Mouse (Mus musculus) embryo, embryonic 10 days (tissue): ENCODE results near the gene 2700081O15Rik.
A peak's percentile ranks its signal among the peaks of the same experiment; 100 is the strongest.
"Not testable (repeated sequence)": the region's sequence is repeated elsewhere in the genome, so short reads cannot be mapped to it uniquely, and the experiment has no call there.

Source experiments
- DNase-seq: peaks from one replicate; pipeline ENCODE4 v3.0.0-alpha.2; 2015; ENCODE audit warnings: low spot score

2700081O15Rik gene

DNA sequence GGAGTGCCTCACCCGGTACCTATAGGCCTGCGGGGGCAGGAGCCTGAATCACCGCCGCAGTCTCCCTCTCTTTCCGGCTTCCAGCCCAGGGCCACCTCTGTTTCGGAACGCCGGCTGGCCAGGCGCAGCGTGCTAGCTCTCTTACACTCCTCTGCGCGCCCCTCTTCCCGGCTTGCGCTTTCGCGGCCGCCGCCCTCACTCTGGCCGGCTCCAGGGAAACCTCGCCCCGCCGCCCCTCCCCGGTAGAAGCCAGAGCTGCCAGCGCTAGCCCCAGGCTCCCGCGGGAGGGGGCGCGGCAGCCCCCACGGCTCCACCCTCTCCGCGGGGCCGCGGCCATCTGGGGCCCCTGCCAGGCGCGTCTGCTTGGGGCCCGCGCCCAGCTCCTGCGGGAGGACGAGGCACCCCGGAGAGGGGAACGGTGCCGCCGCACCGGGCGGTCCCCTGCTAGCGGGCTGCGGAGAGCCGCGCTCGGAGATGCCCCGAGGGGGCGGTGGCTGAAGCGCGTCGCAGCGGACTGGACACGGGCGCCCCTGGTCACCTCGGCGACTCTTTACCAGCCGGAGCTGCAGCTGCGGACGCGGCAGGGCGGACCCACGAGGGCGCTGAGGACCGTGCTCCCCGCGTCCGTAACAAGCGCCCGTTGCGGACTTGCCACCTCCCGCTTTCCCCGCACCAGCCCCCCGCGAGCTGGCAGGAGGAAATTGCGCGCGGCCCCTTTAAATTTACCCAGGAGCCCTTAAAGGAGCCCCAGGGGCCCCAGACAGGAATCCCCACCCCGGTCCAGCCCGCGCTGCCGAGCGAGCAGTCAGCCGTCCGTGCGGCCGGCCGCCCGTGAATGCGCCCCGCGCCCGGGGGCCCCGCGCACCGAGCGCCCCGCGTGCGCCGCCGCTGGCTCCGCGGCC, at the start of gene 2700081O15Rik:
Gene 2700081O15Rik (plus strand): TSS at position 792 of the 902 bp plus-strand sequence.
- peak; percentile 73 for DNase-seq

GRCm38 (mm10) chr19:7369469-7369868, 48.0 kb upstream of the 2700081O15Rik start:
- DNase-seq: not testable (repeated sequence)

GRCm38 (mm10) chr19:7374491-7374890, 42.9 kb upstream of the 2700081O15Rik start:
- DNase-seq: no peak

GRCm38 (mm10) chr19:7377639-7378038, 39.8 kb upstream of the 2700081O15Rik start:
- DNase-seq: no peak

DNA sequence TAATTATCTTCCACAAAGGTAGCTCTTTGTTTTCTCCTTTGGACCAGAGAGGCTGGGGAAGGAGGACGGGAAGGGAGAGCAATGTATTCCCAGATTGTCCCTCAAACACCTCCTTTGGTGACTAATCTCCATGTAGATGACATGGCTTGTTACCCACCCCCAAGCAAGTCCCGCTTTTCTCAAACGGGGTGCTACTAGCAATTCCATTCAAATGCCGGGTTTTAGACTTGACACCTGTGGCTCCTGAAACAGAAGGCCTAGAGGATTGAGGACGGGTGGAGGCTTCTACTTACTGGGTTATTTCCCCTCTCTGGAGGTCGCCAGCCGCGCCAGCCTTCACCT, 35.5 kb upstream of the 2700081O15Rik start:
- no peak for DNase-seq

DNA sequence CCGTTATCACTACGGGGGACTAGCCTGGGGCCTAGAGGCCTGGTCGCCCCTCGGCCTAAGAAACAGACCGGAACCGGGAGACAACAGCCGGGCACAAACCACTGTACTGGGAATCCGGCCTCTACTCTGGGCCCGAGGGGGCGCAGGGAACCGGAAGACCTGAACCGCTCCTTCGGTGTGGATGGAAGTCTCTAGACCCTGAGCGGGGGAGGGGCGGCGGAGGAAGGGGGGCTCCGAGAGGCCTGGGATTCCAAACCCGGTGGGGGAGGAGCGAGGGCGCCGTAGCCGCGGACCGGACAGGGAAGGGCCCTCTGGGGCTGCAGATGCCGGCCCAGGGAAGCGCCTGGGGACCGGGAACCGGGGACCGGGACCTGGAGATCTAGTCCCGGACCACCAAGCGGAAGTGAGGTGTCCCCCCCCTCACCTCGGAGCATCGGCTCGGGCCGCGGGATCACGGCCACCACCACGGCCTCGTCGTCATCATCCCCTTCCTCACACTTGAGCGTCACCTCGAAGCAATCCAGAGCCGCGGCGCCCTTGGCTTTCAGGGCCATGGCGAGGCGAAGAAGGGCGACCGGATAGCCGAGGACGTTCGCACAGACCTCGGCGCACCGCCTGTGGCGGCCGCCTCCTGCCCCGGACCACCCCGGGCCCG, 35.0 kb upstream of the 2700081O15Rik start:
- peak; percentile 76 for DNase-seq

GRCm38 (mm10) chr19:7382903-7383865, 34.2 kb upstream of the 2700081O15Rik start, which contains the start of gene Spindoc:
Spindoc (minus strand) TSS chr19:7382994.
- peak; percentile 97 for DNase-seq

DNA sequence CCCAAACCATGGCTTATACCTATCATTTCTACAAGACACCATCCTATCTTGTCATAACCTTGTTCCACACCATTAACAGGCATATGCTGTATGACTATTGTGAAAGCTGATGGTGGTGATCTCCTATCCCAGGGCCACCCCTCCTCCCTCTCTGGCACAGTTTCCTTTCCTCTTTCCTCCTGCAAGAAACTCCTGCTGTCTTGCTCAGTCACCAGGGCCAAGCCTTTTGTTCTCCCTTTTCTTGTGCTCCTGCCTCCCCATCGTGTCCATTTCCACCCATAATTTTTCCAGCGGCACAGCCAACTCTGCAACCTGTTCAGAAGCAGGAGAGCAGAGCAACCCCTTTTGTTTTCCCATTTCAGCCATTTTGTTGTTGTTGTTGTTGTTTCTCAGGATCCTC, 31.4 kb upstream of the 2700081O15Rik start:
- DNase-seq: no peak

DNA sequence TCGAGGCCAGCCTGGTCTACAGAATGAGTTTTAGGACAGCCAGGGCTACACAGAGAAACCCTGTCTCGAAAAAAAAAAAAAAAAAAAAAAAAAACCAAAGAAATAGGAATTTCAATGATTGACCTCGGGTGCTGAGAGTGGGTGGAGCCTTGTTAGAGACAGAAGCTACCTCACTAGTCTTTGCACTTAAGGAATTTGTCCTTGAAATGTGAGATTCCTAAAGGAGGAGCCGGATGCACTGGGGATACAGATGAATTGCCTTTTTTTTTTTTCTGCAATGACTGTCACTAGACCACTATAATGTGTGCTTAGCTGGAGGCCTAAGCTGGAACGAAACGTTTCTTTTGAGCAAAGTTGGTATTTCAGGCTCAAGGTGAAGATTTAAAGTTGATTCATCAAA, 28.9 kb upstream of the 2700081O15Rik start:
- no peak for DNase-seq

DNA sequence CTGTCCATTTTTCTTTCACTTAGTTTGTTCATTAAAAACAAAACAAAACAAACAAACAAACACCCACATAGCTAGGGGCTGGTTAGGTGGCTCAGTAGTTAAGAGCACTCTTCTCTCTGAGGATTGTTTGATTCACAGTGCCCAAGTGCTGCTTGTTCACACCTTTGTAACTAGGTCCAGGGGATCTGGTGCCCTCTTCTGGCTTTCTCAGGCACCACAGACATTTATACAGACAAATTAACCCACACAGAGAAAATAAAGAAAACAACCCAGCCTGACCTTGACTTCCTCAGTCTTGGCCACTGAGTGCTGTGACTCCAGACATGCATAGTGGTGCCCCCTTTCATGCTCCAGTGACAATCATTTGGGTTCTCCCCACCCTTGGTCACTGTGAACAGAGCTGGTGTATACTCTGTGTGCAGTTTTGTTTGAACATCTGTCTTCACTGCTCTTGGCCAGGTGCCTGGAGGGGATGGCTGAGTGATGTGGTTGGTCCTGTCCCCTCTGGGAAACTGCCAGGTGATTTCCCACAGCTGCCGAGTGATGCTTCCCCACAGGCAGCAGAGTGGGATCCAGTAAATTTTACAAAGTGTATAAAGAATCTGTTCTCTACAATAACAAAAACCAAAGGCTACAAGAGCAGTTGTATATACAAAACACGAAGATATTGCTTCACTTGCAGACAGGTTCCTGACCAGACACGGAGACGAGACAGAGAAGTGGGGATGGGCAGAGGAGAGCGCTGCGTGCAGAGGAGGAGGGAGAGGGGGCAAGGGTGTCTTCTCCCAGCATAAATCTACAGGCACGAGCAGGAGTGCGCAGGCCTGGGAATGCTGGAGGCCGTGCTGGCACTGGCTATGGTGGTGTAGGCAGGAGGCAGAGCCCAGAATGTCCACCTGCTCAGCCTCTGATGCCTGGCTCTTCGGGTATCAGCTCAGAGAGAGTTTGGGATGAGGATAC, 20.3 kb upstream of the 2700081O15Rik start:
- not testable (repeated sequence) for DNase-seq

DNA sequence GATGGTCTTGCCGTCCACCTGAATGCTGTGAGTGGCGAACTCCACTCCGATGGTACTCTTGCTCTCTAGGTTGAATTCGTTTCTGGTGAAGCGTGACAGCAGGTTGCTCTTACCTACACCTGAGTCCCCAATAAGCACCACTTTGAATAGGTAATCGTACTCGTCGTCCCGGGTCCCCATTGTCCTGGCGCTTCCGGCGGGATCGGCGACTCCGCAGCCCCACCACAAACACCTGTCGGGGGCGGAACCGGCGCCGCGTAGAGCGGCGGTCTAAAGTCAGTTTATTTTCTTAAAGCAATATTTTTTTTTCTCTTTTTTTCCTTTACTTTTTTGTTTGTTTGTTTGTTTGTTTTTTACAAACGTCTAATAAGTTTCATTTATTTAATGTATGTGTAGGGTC, 18.5 kb upstream of the 2700081O15Rik start:
- DNase-seq: not testable (repeated sequence)

GRCm38 (mm10) chr19:7400635-7401034, 16.8 kb upstream of the 2700081O15Rik start:
- DNase-seq: no peak

DNA sequence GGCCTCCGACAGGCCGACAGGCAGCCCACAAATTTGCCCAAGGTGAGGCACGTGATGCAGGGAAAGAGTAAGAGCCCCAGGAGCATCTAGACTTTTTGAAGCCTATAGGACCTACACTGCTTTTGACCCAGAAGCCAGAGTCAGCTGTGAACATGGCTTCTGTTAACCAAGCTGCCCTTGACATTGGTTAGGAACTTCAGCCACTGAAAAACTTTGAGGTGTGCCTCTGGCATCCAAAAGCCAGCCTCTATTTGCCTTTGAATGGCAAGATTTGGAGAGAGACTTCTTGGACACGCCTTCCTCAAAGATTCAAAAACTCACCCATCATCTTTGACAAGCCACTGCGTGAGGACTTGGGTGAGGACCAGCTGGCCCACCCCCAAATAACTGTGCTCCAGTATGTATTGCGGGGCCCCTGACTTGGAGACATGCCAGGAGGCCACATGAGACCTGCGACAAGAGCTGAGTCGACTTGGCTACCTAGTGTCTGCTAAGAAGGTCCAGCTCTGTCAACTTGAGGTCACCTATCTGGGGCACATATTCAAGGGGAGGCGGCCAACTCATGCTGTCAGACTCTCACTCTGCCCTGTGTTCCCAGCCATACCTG, 12.7 kb upstream of the 2700081O15Rik start:
- no peak for DNase-seq

- DNase-seq: no peak
Measured at GRCm38 (mm10) chr19:7412361-7412760, 5.1 kb upstream of the 2700081O15Rik start.

- no peak for DNase-seq
Measured at GRCm38 (mm10) chr19:7415916-7416833, 1.2 kb upstream of the 2700081O15Rik start.

- peak; percentile 87 for DNase-seq
Measured at GRCm38 (mm10) chr19:7417911-7418849, 755 bp downstream of the 2700081O15Rik start.

GRCm38 (mm10) chr19:7419134-7419533, 1.7 kb downstream of the 2700081O15Rik start:
- no peak for DNase-seq

GRCm38 (mm10) chr19:7420108-7420507, 2.7 kb downstream of the 2700081O15Rik start:
- DNase-seq: no peak
